Mouse (Mus musculus): ENCODE data around the gene Kif3b.
"Not testable (repeated sequence)": the region's sequence is repeated elsewhere in the genome, so short reads cannot be mapped to it uniquely, and the experiment has no call there.

Kif3b gene

DNA sequence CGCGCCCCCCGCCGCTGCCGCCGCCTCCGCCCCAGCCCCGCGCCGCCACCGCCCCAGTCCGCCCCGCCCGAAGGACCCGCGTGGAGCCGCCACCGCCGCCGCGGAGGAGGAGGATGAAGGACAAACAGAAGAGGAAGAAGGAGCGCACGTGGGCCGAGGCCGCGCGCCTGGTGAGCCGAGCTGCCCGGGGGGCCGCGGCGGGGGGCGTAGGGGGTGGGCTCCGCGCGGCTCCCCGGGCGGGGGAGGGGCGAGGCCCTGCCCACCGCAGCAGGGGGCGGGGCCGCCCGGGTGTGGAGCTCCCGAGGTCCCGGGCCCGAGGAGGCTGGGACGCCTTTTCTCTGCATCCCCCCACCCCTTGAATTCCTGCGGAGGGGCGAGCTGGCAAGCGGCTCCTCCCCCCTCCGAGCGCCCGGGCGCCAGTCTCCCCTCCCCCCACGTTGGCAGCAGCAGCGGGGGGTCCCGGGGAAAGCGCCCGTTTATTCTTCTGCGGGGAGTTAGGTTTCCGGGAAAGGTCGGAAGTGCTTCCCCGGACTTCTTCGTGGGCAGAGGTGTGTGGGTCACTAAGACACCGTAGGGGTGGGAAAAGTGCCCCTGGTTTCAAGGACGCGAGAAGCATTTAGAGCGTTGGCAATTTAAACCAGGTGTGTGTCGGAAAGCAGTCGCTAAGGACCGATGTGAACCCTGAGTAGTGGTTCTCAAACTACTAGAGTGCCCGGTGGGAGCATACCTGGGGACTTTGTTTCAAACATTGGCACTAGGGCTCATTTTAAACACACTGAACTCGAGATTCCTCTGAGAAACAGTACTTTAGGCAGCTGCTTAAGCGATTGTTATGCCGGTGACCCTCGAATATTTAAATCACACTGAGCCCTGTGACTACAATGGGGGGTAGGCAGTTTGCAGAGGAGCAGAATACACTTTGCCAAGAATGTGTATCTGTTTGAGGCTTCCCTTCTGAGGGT is 55.3 kb downstream of the Kif3b start:
- DNase-seq, result peak; percentile 73

DNA sequence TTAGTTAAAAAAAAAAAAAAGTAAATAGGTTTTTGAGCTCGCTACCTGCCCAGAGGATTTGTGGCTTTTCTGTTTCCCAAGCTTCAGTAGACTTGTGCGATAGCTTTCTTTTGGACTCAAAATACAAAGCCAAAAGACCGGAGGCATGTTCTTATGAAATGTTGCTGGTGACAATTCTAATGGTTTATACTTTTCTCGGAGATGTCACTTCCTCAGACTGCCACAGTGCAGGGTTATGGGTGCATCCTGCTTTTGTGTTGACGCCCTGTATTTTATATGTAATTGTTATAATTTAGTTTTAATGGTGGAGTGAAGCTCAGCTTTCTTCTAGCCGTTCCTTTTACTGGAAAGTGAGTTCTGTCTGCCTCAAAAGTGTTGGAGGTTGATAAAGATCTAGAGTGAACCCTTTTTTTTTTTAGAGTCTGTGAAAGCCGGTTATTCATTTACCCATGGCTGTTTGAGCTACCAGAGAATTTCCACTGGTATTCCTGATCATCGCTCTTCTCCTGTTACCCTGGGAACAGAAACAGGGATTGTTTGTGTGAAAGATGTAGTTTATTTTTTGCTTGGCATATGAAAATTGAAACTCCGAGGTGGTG is 56.1 kb downstream of the Kif3b start:
- DNase-seq, result no peak

DNA sequence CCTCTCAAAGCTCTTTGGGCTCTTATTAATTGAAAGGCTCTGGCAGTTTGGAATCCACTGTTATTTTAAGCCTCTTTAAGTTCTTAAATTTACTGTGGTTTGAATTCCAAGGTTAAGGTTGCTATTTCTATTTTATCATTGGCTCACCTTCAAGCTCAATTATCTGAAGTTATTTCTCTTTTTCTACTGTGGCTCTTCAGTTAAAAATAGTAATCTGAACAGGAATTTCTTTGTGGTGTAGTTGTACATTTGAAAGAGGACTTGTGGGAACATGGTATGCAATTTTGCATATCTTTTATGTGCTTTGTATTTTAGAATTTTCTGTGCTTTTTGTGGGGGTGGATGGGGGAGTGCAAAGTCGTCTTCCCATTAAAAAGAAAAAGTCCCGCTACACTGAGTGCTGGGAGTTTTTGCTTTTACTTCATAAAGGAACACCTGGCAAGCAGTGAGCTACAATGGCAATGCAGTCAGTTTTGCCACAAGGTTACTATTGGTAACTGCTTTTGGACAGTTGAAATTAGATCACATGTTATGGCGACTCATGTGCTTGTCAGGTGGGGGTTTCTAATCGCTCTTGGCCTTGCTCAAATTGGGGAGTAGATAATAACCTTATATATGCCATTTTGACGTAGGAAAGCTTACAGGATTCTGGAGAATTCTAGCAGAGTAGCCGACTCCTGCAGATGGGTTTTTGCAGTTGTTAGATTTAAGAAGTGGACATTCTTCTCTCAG is 57.1 kb downstream of the Kif3b start:
- no peak for DNase-seq

DNA sequence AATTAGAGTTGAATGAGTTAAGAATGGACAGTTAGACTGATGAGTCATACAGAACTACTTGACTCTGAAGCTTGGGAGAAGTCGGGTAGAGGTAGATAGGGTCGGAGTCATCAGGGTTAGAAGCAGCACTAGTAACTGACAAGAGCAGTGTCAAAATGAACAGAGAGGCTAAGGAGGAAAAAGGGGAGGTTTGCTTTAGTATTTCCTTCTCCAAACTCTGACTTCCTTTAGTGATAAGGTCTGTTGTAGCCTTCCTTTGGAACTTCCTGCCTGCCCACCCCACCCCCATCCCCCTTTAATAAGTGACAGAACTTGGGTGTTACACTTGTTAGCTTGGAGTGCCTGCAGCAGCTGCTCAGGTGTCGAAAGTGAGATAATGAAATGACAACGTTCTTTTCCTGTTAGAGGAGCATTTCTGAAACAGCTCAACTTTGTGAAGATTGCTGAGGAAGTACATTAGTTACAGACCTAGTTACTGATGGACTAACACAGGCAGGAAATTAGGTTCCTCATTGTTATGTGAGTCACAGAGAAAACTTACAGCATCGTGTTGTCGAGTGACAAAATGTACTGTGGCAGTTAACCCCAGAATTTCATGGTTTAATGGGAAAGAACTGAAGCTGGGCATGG is 59.5 kb downstream of the Kif3b start:
- no peak for DNase-seq

DNA sequence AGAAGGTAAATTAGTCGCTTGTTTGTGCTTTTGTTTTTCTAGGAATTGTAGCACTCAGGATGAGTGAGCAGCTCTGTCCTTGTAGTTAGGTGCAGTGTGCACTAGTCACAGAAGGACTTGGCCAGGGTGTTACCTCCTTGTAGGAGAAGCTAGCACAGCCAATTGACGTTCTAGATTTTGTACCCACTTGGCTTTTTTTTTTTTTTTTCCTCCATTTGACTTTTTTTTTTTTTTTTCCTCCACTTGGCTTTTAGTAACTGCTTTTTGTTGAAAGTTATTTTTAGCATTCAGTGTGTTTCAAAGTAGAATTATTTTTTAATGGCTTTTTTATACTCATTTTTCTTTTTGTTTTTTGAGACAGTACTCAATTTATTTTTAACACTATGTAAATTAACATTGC is 63.4 kb downstream of the Kif3b start:
- DNase-seq, result no peak

DNA sequence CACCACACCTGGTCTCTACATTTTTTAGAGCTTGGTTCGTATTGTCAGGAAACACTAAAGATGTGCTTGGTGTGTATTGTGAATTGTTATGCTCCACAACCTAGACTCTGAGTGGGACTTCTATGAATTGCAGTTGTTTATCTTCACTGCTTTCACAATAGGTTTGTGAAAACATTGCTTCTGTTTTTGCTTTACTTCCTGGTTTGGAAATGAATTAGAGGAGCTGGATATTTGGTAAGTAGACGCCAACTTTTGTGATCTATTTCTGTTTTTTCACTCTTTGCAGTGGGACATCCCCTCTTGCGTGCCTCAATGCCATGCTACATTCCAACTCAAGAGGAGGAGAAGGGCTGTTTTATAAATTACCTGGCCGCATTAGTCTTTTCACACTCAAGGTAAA is 65.6 kb downstream of the Kif3b start:
- DNase-seq, result no peak

DNA sequence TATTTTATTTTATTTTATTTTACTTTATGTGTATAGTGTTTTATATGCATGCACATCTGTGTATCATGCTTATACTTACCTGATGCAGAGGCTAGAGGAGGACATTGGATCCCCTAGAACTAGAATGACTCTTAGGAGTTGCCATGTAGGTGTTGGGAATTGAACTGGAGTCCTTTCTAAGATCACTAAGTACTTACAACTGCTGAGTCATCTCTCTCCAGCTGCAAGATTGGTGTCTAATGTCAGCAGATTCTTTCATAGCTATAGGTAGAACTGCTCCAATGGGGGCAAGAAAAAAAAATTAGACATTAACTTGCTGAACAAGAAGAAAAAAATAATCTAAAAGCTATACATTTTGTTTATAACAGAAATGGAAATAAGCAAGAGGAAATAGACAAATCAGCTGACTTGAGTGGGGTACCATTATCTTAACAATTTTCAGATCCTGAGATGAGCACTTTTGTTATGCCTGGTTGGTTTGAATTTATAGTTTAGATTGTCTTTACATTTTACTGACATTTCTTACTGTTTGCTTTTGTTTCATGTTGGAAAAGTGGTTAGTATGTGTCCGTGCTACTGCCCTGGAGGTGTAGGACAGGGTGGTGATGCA is 70.0 kb downstream of the Kif3b start:
- no peak for DNase-seq

DNA sequence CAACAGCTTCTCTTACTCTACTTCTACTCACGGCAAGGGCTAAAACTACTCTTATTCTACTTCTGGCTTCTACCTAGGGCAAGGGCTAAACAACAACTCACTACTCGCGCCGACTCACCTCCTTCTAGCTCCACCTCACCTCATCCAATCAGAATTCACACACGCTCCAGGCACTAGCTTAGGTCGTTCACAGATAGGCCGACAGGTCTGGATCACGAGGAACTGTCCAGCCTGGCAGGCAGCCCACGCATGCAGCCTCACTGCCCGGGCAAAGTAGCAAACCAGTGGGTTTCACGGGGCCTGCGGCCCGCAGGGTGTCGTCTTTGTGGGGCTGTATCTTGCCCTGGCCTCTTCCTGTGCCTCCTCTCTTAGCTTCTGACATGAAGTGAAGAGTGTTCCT is 73.3 kb downstream of the Kif3b start:
- DNase-seq, result not testable (repeated sequence)

DNA sequence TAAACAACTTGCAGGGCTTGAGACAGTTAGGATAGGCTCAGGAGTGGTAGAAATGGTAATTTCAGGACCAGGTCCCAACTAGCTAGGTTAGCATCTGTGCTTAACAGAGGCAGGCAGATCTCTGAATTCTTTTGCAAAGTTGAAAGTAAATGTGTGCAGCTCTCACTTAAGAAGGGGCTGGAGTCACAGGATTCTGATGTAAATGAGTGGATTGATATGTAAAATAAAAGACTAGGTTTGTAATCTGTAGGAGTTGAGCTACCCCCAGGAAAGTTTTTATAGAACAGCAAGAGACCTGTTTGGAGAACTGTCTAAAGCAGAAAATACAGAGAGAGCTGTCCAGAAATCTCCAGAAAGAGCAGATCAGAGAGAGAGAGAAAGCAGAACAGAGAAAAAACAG is 79.7 kb downstream of the Kif3b start:
- no peak for DNase-seq

DNA sequence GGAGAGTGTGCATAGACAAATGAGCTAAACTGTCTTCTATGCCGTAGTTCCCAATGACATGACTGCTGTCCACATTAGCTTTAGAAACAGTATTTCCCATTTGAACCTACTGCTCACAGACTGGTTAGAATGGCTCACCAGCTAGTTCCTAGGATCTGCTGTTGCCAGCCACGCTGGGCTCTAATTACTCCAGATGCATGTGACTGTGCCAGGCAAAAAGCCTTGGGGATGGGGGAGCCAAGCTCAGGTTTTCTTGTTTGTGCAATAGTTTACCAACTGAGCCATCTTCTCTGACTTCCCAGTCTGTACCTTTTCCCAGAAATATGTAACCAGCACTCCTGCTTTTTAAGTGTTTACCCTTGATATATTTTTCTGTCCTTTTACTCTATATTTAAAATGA is 84.2 kb downstream of the Kif3b start:
- no peak for DNase-seq

DNA sequence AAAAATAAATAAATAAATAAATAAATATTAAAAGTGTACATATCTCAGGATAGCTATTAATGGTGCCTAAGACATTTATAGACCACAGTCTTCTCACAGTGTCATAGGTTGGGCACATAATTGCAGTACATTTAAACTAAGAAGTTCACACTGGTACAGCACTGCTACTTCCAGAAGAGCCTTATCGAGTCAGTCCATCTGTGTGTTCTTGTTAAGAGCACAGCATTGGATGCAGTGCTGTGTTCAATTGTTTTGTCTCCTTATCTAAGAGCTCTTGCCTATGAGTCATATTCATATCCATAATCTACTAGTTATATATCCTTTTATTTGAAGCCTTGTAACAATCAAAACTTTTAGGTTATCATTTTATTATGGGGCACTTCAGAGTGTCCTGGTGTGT is 89.3 kb downstream of the Kif3b start:
- DNase-seq, result no peak

Data from thymus, postnatal 25 days (tissue).